Mouse (Mus musculus): ENCODE measurements at regions not wholly inside any gene's neighbourhood (a gene's known extent, or its start where the extent isn't known, plus 50 kb on each side); places are given as distances from the start of the nearest gene placed in this dataset.
"Not testable (repeated sequence)": the region's sequence is repeated elsewhere in the genome, so short reads cannot be mapped to it uniquely, and the experiment has no call there.

GRCm38 (mm10) chr1:18058211-18058971 lies 87.3 kb downstream of the Crisp4 start:
- Histone ChIP-seq H3K27ac (replicated peaks) (peak overlapping the region; percentile 63), H3K27me3 (replicated peaks) (peaks cover 35% of the 10 kb centered on the region)
- peak; percentile 89 for ATAC-seq (ENCODE audit: low FRiP score)

GRCm38 (mm10) chr1:18057646-18058210 lies 88.0 kb downstream of the Crisp4 start:
- Histone ChIP-seq H3K9ac (replicated peaks) (peak overlapping the region; percentile 74), H3K27ac (replicated peaks) (peak overlapping the region; percentile 63), H3K4me2 (peak overlapping the region; percentile 99), H3K27me3 (replicated peaks) (peaks cover 35% of the 10 kb centered on the region), H3K9me3 (replicated peaks) (no peaks in the 10 kb centered on the region), H3K36me3 (no peaks in the 10 kb centered on the region), H3K4me3 (replicated peaks) (peak overlapping the region; percentile 70), H3K4me1 (peaks cover 16% of the 10 kb centered on the region)
- WGBS = 1% methylated on average over 23 of the region's 26 CpGs
- ATAC-seq (ENCODE audit: low FRiP score) = peak; percentile 55

More at GRCm38 (mm10) chr1:18058211-18058971, 87.3 kb downstream of the Crisp4 start:
- no peaks in the 10 kb centered on the region for H3K36me3 ChIP-seq
- peak overlapping the region; percentile 70 for H3K4me3 ChIP-seq (replicated peaks)
- WGBS = under 1% methylated on average over 77 of the region's 77 CpGs
- peaks cover 16% of the 10 kb centered on the region for H3K4me1 ChIP-seq
- peak overlapping the region; percentile 99 for H3K4me2 ChIP-seq
- H3K9ac ChIP-seq (replicated peaks) = peak overlapping the region; percentile 74
- no peaks in the 10 kb centered on the region for H3K9me3 ChIP-seq (replicated peaks)

DNA sequence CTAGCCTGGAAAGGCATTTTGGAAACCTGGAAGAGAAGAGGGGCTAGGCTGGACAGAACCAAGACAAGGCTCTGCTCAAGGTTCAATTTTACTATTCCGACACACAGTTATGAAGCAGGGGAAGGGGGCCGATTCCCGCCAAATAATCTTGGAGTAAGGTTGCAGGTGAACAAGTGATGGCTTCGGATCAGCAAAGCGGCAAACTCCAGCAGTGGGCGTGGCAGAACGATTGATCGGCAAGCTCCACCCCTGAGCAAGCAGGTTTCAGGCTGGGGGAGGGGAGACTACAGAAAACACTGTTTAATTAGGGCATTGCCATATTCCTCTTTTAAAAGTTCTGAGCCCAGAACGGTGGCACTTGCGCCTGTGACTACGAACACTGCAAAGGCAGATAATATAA lies 88.7 kb downstream of the Crisp4 start:
- not testable (repeated sequence) for H3K9me3 ChIP-seq (replicated peaks); ATAC-seq (ENCODE audit: low FRiP score); H3K27ac ChIP-seq (replicated peaks); H3K36me3 ChIP-seq
- H3K9ac ChIP-seq (replicated peaks) = 0 out of 2 replicates have a peak overlapping the region, but pooled peaks have one; percentile 74
- peaks cover 35% of the 10 kb centered on the region for H3K27me3 ChIP-seq (replicated peaks)
- 9% methylated on average over 11 of the region's 11 CpGs for WGBS
- H3K4me2 ChIP-seq = peak overlapping the region; percentile 99
- H3K4me3 ChIP-seq (replicated peaks) = peak overlapping the region; percentile 70
- H3K4me1 ChIP-seq = peaks cover 16% of the 10 kb centered on the region

DNA sequence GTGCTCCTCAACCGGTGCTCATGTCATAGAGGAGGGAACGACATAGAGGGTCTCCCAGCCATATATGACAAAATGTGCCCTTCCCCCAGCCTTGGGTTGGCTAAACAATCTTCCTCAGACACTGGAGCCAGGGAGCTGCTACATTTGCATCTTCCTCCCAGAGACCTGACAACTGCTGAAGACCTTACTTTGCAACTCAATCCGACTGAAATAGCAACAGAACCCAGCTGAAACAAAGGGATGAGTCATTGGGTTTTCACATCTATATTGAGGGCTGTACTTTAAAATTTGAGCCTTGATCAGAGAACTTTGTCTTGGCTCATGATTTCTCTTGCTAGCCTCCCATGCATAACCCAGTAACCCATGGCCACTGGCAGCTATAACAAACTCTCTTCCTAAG lies 115.5 kb downstream of the Crisp4 start:
- H3K9ac ChIP-seq (replicated peaks) = no peak overlapping the region
- H3K4me3 ChIP-seq (replicated peaks) = no peak overlapping the region
- H3K36me3 ChIP-seq = no peaks in the 10 kb centered on the region
- H3K4me1 ChIP-seq = no peaks in the 10 kb centered on the region
- no peak overlapping the region for H3K27ac ChIP-seq (replicated peaks)
- ATAC-seq (ENCODE audit: low FRiP score) = no peak
- 58% methylated on average over 3 of the region's 3 CpGs for WGBS
- no peaks in the 10 kb centered on the region for H3K27me3 ChIP-seq (replicated peaks)
- H3K9me3 ChIP-seq (replicated peaks) = no peaks in the 10 kb centered on the region
- no peak overlapping the region for H3K4me2 ChIP-seq

- H3K9ac ChIP-seq (replicated peaks); H3K27me3 ChIP-seq (replicated peaks); H3K27ac ChIP-seq (replicated peaks); ATAC-seq (ENCODE audit: low FRiP score); H3K4me3 ChIP-seq (replicated peaks); H3K9me3 ChIP-seq (replicated peaks); H3K4me1 ChIP-seq; H3K4me2 ChIP-seq; H3K36me3 ChIP-seq: not testable (repeated sequence)
These were observed 132.8 kb downstream of the Crisp4 start for GRCm38 (mm10) chr1:18012941-18013340.

- H3K9me3 ChIP-seq (replicated peaks) = no peaks in the 10 kb centered on the region
- no peak overlapping the region for H3K4me2 ChIP-seq
- H3K4me3 ChIP-seq (replicated peaks) = no peak overlapping the region
- no peak overlapping the region for H3K27ac ChIP-seq (replicated peaks)
- H3K9ac ChIP-seq (replicated peaks) = no peak overlapping the region
- peak; percentile 68; the same call in 1 of the 2 replicates for ATAC-seq (ENCODE audit: low FRiP score)
- 17% methylated on average over 3 of the region's 3 CpGs for WGBS
- H3K27me3 ChIP-seq (replicated peaks) = peaks cover 8% of the 10 kb centered on the region
- H3K36me3 ChIP-seq = no peaks in the 10 kb centered on the region
- H3K4me1 ChIP-seq = no peaks in the 10 kb centered on the region
These were observed 165.1 kb downstream of the Crisp4 start for GRCm38 (mm10) chr1:17980604-17981003.

- no peak overlapping the region for H3K27ac ChIP-seq (replicated peaks)
- no peaks in the 10 kb centered on the region for H3K36me3 ChIP-seq
- no peak overlapping the region for H3K4me2 ChIP-seq
- WGBS = 88% methylated on average over 2 of the region's 2 CpGs
- no peak overlapping the region for H3K9ac ChIP-seq (replicated peaks)
- peaks cover 6% of the 10 kb centered on the region for H3K27me3 ChIP-seq (replicated peaks)
- H3K4me1 ChIP-seq = no peaks in the 10 kb centered on the region
- H3K4me3 ChIP-seq (replicated peaks) = no peak overlapping the region
- no peak for ATAC-seq (ENCODE audit: low FRiP score)
- no peaks in the 10 kb centered on the region for H3K9me3 ChIP-seq (replicated peaks)
These were observed 167.6 kb downstream of the Crisp4 start for GRCm38 (mm10) chr1:17978086-17978485.

GRCm38 (mm10) chr1:17956881-17957280 lies 188.8 kb downstream of the Crisp4 start:
- not testable (repeated sequence) for H3K27me3 ChIP-seq (replicated peaks); H3K9me3 ChIP-seq (replicated peaks); H3K27ac ChIP-seq (replicated peaks); H3K9ac ChIP-seq (replicated peaks); H3K4me3 ChIP-seq (replicated peaks); ATAC-seq (ENCODE audit: low FRiP score); H3K36me3 ChIP-seq; H3K4me2 ChIP-seq; H3K4me1 ChIP-seq
- 95% methylated on average over 21 of the region's 21 CpGs for WGBS

DNA sequence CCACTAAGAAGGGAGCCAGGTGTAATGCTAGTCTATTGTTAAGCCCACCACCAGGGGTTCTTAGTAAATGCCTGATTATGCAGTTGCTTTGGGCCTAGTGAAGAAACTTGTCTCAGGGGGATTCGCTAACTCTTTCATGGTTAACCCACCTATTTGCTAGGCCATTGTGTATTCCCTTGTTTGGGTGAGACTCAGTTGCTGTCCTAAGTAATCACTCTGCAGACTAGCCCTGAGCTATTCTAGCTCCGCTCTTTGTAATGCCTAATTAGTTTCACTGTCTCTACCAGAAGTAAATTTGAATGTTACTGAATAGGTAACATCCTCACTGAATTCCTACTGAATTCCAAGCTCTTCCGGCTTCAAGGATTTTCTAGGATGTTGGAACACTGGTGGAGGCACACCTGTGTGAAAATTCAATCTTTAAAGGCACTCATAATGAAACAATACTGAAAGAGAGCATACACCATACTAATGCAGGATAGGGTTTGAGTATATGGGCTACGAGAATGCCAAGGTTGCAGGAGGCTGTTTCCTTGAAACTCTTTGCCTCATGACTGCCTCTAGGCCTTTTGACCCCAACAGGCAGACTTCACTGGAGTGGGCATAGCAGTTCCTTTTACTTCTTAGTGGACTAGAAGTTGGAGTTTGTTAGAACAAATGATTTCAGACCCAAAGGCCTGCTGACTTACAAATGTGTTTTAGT lies 213.4 kb downstream of the Crisp4 start:
- not testable (repeated sequence) for H3K4me1 ChIP-seq; ATAC-seq (ENCODE audit: low FRiP score); H3K36me3 ChIP-seq; H3K27ac ChIP-seq (replicated peaks); H3K4me3 ChIP-seq (replicated peaks); H3K27me3 ChIP-seq (replicated peaks); H3K4me2 ChIP-seq; H3K9ac ChIP-seq (replicated peaks); H3K9me3 ChIP-seq (replicated peaks)
- WGBS = 74% methylated on average over 4 of the region's 4 CpGs

Measured in neural tube, embryonic 15.5 days (tissue).